Mouse (Mus musculus) MEL (cell line): Measurements from ENCODE around the gene Gm42420. TPM values are rescaled to one million over a fixed set of nuclear protein-coding genes. Genes with fewer than 3 reads are reported as not detected.

Source experiments
- DNase-seq: peaks from one replicate; pipeline ENCODE4 v3.0.0; 2011; ENCODE audit warnings: low read depth, low spot score
- H3K27ac ChIP-seq: 2 replicates; pipeline ENCODE4 v1.5.1; 2012; ENCODE audit warnings: low read depth, mild to moderate bottlenecking, control low read depth, low read length, moderate library complexity; ENCODE audit not compliant: control insufficient read depth
- H3K27me3 ChIP-seq, 2 experiments: fragments of 150-350 bp in 1 of 2; sonication (generic) in 1 of 2; 2 replicates each; pipeline ENCODE4 v1.6.1; 2012; ENCODE audit warnings: low read length in 2 of 2, mild to moderate bottlenecking in 2 of 2, improper control_type of control experiment in 1 of 2, moderate library complexity in 1 of 2; ENCODE audit not compliant: insufficient read depth in 2 of 2, control insufficient read depth in 1 of 2
- H3K36me3 ChIP-seq, 2 experiments: 2 replicates each; pipeline ENCODE4 v1.6.1; 2012 to 2014; ENCODE audit warnings: low read length in 2 of 2, improper control_type of control experiment in 1 of 2, inconsistent platforms in 1 of 2, mild to moderate bottlenecking in 1 of 2; ENCODE audit not compliant: insufficient read depth in 2 of 2, control insufficient read depth in 1 of 2
- H3K4me1 ChIP-seq, 2 experiments: fragments of 150-350 bp in 1 of 2; sonication (generic) in 1 of 2; 2 replicates each; pipeline ENCODE4 v1.6.1; 2012; ENCODE audit warnings: low read length in 2 of 2, improper control_type of control experiment in 1 of 2, mild to moderate bottlenecking in 1 of 2; ENCODE audit not compliant: insufficient read depth in 2 of 2, control insufficient read depth in 1 of 2
- H3K4me3 ChIP-seq, 2 experiments: fragments of 150-350 bp in 1 of 2; sonication (generic) in 1 of 2; 2 replicates each; pipeline ENCODE4 v1.5.1; 2012; ENCODE audit warnings: low read depth in 2 of 2, low read length in 2 of 2, mild to moderate bottlenecking in 2 of 2, moderate library complexity in 2 of 2, control low read depth in 1 of 2, improper control_type of control experiment in 1 of 2; ENCODE audit not compliant: control insufficient read depth in 1 of 2, insufficient read depth in 1 of 2
- H3K79me2 ChIP-seq: 2 replicates; pipeline ENCODE4 v1.6.1; 2012; ENCODE audit warnings: mild to moderate bottlenecking, low read length, moderate library complexity; ENCODE audit not compliant: control insufficient read depth, poor library complexity, insufficient read depth
- H3K9ac ChIP-seq: 2 replicates; pipeline ENCODE4 v1.6.1; 2012; ENCODE audit warnings: low read depth, mild to moderate bottlenecking, control low read depth, low read length, moderate library complexity; ENCODE audit not compliant: control insufficient read depth, poor library complexity, severe bottlenecking
- H3K9me3 ChIP-seq: fragments of 150-350 bp; sonication (generic); replicated peaks from 2 replicates; pipeline ENCODE4 v1.6.1; 2012; ENCODE audit warnings: mild to moderate bottlenecking, low read length, improper control_type of control experiment, moderate library complexity; ENCODE audit not compliant: insufficient read depth
- CHD2 ChIP-seq: IDR thresholded peaks from 2 replicates; pipeline ENCODE4 v1.6.1; 2011; ENCODE audit warnings: low read length, improper control_type of control experiment
- CTCF ChIP-seq, 3 experiments: IDR thresholded peaks in 2 of 3; conservative IDR thresholded peaks in 1 of 3; 2 replicates each; pipeline ENCODE4 v1.5.1; 2011 to 2012; ENCODE audit warnings: low read length in 3 of 3, low read depth in 2 of 3, mild to moderate bottlenecking in 2 of 3, improper control_type of control experiment in 1 of 3, inconsistent platforms in 1 of 3, mixed read lengths in 1 of 3, moderate library complexity in 1 of 3; ENCODE audit not compliant: control insufficient read depth in 1 of 3, insufficient read depth in 1 of 3, poor library complexity in 1 of 3, severe bottlenecking in 1 of 3
- EP300 ChIP-seq, 2 experiments: IDR thresholded peaks; 2 replicates each; pipeline ENCODE4 v1.6.1; 2011; ENCODE audit warnings: improper control_type of control experiment in 2 of 2, low read length in 2 of 2, low read depth in 1 of 2, mild to moderate bottlenecking in 1 of 2
- ETS1 ChIP-seq: IDR thresholded peaks from 2 replicates; pipeline ENCODE4 v1.6.1; 2012; ENCODE audit warnings: low read depth, mild to moderate bottlenecking, inconsistent platforms, low read length, improper control_type of control experiment, moderate library complexity
- JUND ChIP-seq: IDR thresholded peaks from 2 replicates; pipeline ENCODE4 v1.6.1; 2011; ENCODE audit warnings: low read depth, mild to moderate bottlenecking, improper control_type of control experiment, low read length
- KAT2A ChIP-seq: conservative IDR thresholded peaks from 2 replicates; pipeline ENCODE4 v1.6.1; 2012; ENCODE audit warnings: low read depth, low read length, improper control_type of control experiment, inconsistent platforms
- MAFK ChIP-seq: IDR thresholded peaks from 2 replicates; pipeline ENCODE4 v1.6.1; 2011; ENCODE audit warnings: low read depth, mild to moderate bottlenecking, low read length, improper control_type of control experiment, borderline replicate concordance
- MAZ ChIP-seq: IDR thresholded peaks from 2 replicates; pipeline ENCODE4 v1.6.1; 2012; ENCODE audit warnings: low read depth, mild to moderate bottlenecking, inconsistent platforms, low read length, improper control_type of control experiment
- MEF2A ChIP-seq: IDR thresholded peaks from 2 replicates; pipeline ENCODE4 v1.6.1; 2014; ENCODE audit warnings: low read depth, mild to moderate bottlenecking, inconsistent platforms, low read length, improper control_type of control experiment; ENCODE audit not compliant: poor library complexity, insufficient replicate concordance, severe bottlenecking; ENCODE audit errors: extremely low read depth
- NELFE ChIP-seq: IDR thresholded peaks from 2 replicates; pipeline ENCODE4 v1.6.1; 2011; ENCODE audit warnings: low read depth, low read length, improper control_type of control experiment
- NRF1 ChIP-seq: IDR thresholded peaks from 2 replicates; pipeline ENCODE4 v1.6.1; 2014; ENCODE audit warnings: low read depth, mild to moderate bottlenecking, inconsistent platforms, low read length, improper control_type of control experiment, moderate library complexity; ENCODE audit not compliant: poor library complexity, insufficient read depth, severe bottlenecking
- POLR2A ChIP-seq, 2 experiments: IDR thresholded peaks; 2 replicates each; pipeline ENCODE4 v1.6.1; 2011 to 2012; ENCODE audit warnings: low read length in 2 of 2, mild to moderate bottlenecking in 2 of 2, control low read depth in 1 of 2, improper control_type of control experiment in 1 of 2, low read depth in 1 of 2, moderate library complexity in 1 of 2; ENCODE audit not compliant: control insufficient read depth in 1 of 2, insufficient read depth in 1 of 2, poor library complexity in 1 of 2
- POLR2AphosphoS2 ChIP-seq: IDR thresholded peaks from 2 replicates; pipeline ENCODE4 v1.6.1; 2011; ENCODE audit warnings: low read length, improper control_type of control experiment
- RAD21 ChIP-seq: IDR thresholded peaks from 2 replicates; pipeline ENCODE4 v1.6.1; 2011; ENCODE audit warnings: mild to moderate bottlenecking, low read depth, low read length, improper control_type of control experiment
- RCOR1 ChIP-seq: IDR thresholded peaks from 2 replicates; pipeline ENCODE4 v1.6.1; 2012; ENCODE audit warnings: low read depth, mild to moderate bottlenecking, inconsistent platforms, low read length, improper control_type of control experiment
- SIN3A ChIP-seq: IDR thresholded peaks from 2 replicates; pipeline ENCODE4 v1.6.1; 2012; ENCODE audit warnings: low read length, improper control_type of control experiment, inconsistent platforms
- SMC3 ChIP-seq: IDR thresholded peaks from 2 replicates; pipeline ENCODE4 v1.6.1; 2011; ENCODE audit warnings: low read depth, low read length, improper control_type of control experiment
- UBTF ChIP-seq: IDR thresholded peaks from 2 replicates; pipeline ENCODE4 v1.6.1; 2012; ENCODE audit warnings: low read depth, mild to moderate bottlenecking, inconsistent platforms, low read length, improper control_type of control experiment, moderate library complexity, borderline replicate concordance; ENCODE audit not compliant: insufficient read depth
- USF2 ChIP-seq, 2 experiments: IDR thresholded peaks; 2 replicates each; pipeline ENCODE4 v1.6.1; 2011 to 2012; ENCODE audit warnings: improper control_type of control experiment in 2 of 2, low read length in 2 of 2, borderline replicate concordance in 1 of 2, inconsistent platforms in 1 of 2, low read depth in 1 of 2, mild to moderate bottlenecking in 1 of 2; ENCODE audit not compliant: insufficient read depth in 1 of 2
- ZC3H11A ChIP-seq: IDR thresholded peaks from 2 replicates; pipeline ENCODE4 v1.6.1; 2012; ENCODE audit warnings: low read depth, mild to moderate bottlenecking, inconsistent platforms, low read length, improper control_type of control experiment
- ZKSCAN1 ChIP-seq: IDR thresholded peaks from 2 replicates; pipeline ENCODE4 v1.6.1; 2012; ENCODE audit warnings: low read depth, mild to moderate bottlenecking, inconsistent platforms, low read length, improper control_type of control experiment, moderate library complexity
- ZMIZ1 ChIP-seq: IDR thresholded peaks from 2 replicates; pipeline ENCODE4 v1.6.1; 2012; ENCODE audit warnings: low read depth, mild to moderate bottlenecking, inconsistent platforms, low read length, improper control_type of control experiment, moderate library complexity
- ZNF384 ChIP-seq: IDR thresholded peaks from 2 replicates; pipeline ENCODE4 v1.6.1; 2012; ENCODE audit warnings: low read depth, mild to moderate bottlenecking, inconsistent platforms, low read length, improper control_type of control experiment
- polyA plus RNA-seq, 2 experiments: library from polyadenylated mRNA; stranded (reverse) in 1 of 2; unstranded in 1 of 2; fragments of >175 nt in 1 of 2; fragments of >200 nt in 1 of 2; gene quantifications; 2 replicates each; pipeline versions ENCODE4 v1.2.1 to v1.2.4; 2012; ENCODE audit warnings: low replicate concordance in 2 of 2, low read depth in 1 of 2; ENCODE audit not compliant: insufficient read length in 2 of 2, insufficient read depth in 1 of 2, missing spikeins in 1 of 2
- total RNA-seq: library from RNA; depleted of rRNA; stranded (reverse); fragments of 300-350 nt; gene quantifications from 2 replicates; pipeline ENCODE4 v1.2.3, GENCODE M21; 2012

Gm42420 gene
- total and polyA plus RNA-seq, 3 experiments = 1.5 to 1.9 TPM; not detected in 1

- TF ChIP-seq USF2 (IDR thresholded peaks at IDR 0.05; ENCODE audit: borderline replicate concordance in 1 of 2, insufficient read depth in 1 of 2, low read depth in 1 of 2, low read length in 2 of 2) (no peak), MAFK (no peak), KAT2A (no peak)
These were observed 23.2 kb upstream of the Gm42420 start (continued) for GRCm38 (mm10) chr6:39562166-39563015.

GRCm38 (mm10) chr6:39567528-39567927 lies 18.0 kb upstream of the Gm42420 start:
- Histone ChIP-seq H3K27ac (no peak overlapping the region), H3K9me3 (no peaks in the 10 kb centered on the region), H3K27me3 (no peaks in the 10 kb centered on the region), H3K4me3 (no peak overlapping the region), H3K4me1 (peaks cover 0 to 4% of the 10 kb centered on the region in 2 experiments; a peak in 1 of 4 replicates), H3K9ac (no peak overlapping the region), H3K36me3 (0 out of 4 replicates have a peak, but pooled peaks cover 0 to 2% of the 10 kb centered on the region in 2 experiments), H3K79me2 (no peaks in the 10 kb centered on the region)
- peak; percentile 74 for DNase-seq
- TF ChIP-seq EP300 (IDR thresholded peaks at IDR 0.05; ENCODE audit: low read depth in 1 of 2, low read length in 2 of 2) = no peak
- peak; percentile 48 to 83 (median 82) for TF ChIP-seq CTCF (IDR thresholded peaks at IDR 0.05 in 2 of 3, conservative IDR thresholded peaks at IDR 0.05 in 1 of 3; ENCODE audit: control insufficient read depth in 1 of 3, insufficient read depth in 1 of 3, low read depth in 2 of 3, low read length in 3 of 3, poor library complexity in 1 of 3, severe bottlenecking in 1 of 3)
- no peak for TF ChIP-seq JUND
- TF ChIP-seq ZNF384 = 0 out of 2 replicates have a peak, but pooled peaks have one; percentile 33
- TF ChIP-seq SMC3 = peak; percentile 65
- TF ChIP-seq SIN3A = no peak
- TF ChIP-seq ZC3H11A = peak; percentile 40
- peak; percentile 76 for TF ChIP-seq RAD21

- TF ChIP-seq JUND (no peak), ZMIZ1 (no peak), ZKSCAN1 (no peak), MAZ (no peak), ZNF384 (no peak), CHD2 (no peak), ETS1 (no peak), POLR2A (IDR thresholded peaks at IDR 0.05; ENCODE audit: control insufficient read depth in 1 of 2, insufficient read depth in 1 of 2, low read depth in 1 of 2, low read length in 2 of 2, poor library complexity in 1 of 2) (no peak), NRF1 (no peak), NELFE (no peak), RCOR1 (no peak), UBTF (no peak), POLR2AphosphoS2 (no peak), MEF2A (no peak)
- no peak for DNase-seq
- Histone ChIP-seq H3K27me3 (no peaks in the 10 kb centered on the region), H3K4me3 (no peak overlapping the region), H3K36me3 (peaks cover 0 to 8% of the 10 kb centered on the region in 2 experiments; a peak in 1 of 4 replicates), H3K9ac (no peak overlapping the region), H3K4me1 (peaks cover 4 to 8% of the 10 kb centered on the region in 2 experiments; a peak in 3 of 4 replicates), H3K9me3 (no peaks in the 10 kb centered on the region), H3K79me2 (peaks cover 5% of the 10 kb centered on the region; the same call in 1 of the 2 replicates), H3K27ac (no peak overlapping the region)
These were observed 15.1 kb upstream of the Gm42420 start for GRCm38 (mm10) chr6:39570426-39570825.
